Mouse (Mus musculus): Measurements from ENCODE around the gene Igdcc3.

DNA sequence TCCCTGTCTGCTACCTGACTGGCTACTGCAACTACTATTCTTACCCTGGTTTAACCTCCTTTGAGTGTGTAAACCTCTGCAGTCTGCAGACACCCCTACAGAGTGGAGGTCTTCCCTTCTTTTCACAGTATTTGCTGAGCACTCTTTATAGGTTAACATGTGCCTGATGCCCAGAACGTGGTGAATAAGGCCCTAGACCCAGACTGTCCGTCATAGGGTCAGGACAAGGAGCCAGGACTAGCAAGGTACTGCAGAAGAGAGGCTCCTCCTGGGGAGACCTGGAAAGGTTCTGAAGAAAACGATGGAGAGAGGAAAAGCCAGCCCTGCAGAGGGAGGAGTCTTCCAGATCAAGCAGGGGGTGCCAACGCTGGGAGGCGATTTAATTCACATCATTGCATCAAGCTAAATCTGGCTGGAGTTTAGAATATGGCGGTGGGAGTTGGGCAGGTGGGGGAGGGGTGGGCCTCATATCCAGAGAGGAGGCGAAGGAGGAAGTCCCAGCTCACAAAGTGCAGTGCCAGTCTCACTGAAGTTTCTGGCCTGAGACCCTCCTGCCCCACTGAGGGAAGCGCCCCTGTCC is 37.7 kb upstream of the Igdcc3 start:
- TF ChIP-seq POLR2A (IDR thresholded peaks at IDR 0.05; ENCODE audit: borderline replicate concordance, control insufficient read depth, low read depth, low read length) (no peak), CTCF (IDR thresholded peaks at IDR 0.05; ENCODE audit: control insufficient read depth, insufficient read depth, low read length) (no peak)
